Mouse (Mus musculus) embryonic facial prominence, embryonic 15.5 days (tissue): ENCODE data around the gene Lbx2. TPM values are rescaled to one million over a fixed set of nuclear protein-coding genes. Genes with fewer than 3 reads are reported as not detected.

Experiments
- ATAC-seq: fragments of 200-750 bp; cut with Nextera tagmentation; 2 replicates; pipeline ENCODE4 v1.8.0; 2017; ENCODE audit warnings: low read depth, moderate TSS enrichment; ENCODE audit not compliant: insufficient number of reproducible peaks, low FRiP score, low TSS enrichment
- H3K27ac ChIP-seq: fragments of 300-500 bp; sonication (generic); replicated peaks from 2 replicates; pipeline ENCODE4 v1.5.1; 2015; ENCODE audit warnings: mild to moderate bottlenecking, inconsistent platforms
- H3K27me3 ChIP-seq: fragments of 300-500 bp; sonication (generic); 2 replicates; pipeline ENCODE4 v1.6.1; 2015; ENCODE audit warnings: inconsistent platforms
- H3K36me3 ChIP-seq: fragments of 300-500 bp; sonication (generic); 2 replicates; pipeline ENCODE4 v1.6.1; 2015; ENCODE audit warnings: mild to moderate bottlenecking, inconsistent platforms
- H3K4me1 ChIP-seq: fragments of 300-500 bp; sonication (generic); 2 replicates; pipeline ENCODE4 v1.6.1; 2015; ENCODE audit warnings: inconsistent platforms
- H3K4me2 ChIP-seq: fragments of 300-500 bp; sonication (generic); replicated peaks from 2 replicates; pipeline ENCODE4 v1.6.1; 2015; ENCODE audit warnings: mild to moderate bottlenecking, inconsistent platforms
- H3K4me3 ChIP-seq: fragments of 300-500 bp; sonication (generic); replicated peaks from 2 replicates; pipeline ENCODE4 v1.5.1; 2015; ENCODE audit warnings: mild to moderate bottlenecking, inconsistent platforms
- H3K9ac ChIP-seq: fragments of 300-500 bp; sonication (generic); 2 replicates; pipeline ENCODE4 v1.6.1; 2015; ENCODE audit warnings: inconsistent platforms
- H3K9me3 ChIP-seq: fragments of 300-500 bp; sonication (generic); replicated peaks from 2 replicates; pipeline ENCODE4 v1.6.1; 2016; ENCODE audit warnings: inconsistent platforms
- WGBS: fragments of 180-500 bp; shearing (Covaris S2); methylation state at CpG from one replicate; pipeline ENCODE4 v1.1.7; 2015; 5-methylcytosine and 5-hydroxymethylcytosine counted together
- polyA plus RNA-seq: library from polyadenylated mRNA; unstranded; fragments of >200 nt; fragmentation: Nextera tagmentation; extraction: Ambion mirVana; gene quantifications from 2 replicates; pipeline ENCODE4 v1.2.1, GENCODE M21; 2015

The Lbx2 gene
- polyA plus RNA-seq: 0.59 and 0.99 TPM in 2 replicates

DNA sequence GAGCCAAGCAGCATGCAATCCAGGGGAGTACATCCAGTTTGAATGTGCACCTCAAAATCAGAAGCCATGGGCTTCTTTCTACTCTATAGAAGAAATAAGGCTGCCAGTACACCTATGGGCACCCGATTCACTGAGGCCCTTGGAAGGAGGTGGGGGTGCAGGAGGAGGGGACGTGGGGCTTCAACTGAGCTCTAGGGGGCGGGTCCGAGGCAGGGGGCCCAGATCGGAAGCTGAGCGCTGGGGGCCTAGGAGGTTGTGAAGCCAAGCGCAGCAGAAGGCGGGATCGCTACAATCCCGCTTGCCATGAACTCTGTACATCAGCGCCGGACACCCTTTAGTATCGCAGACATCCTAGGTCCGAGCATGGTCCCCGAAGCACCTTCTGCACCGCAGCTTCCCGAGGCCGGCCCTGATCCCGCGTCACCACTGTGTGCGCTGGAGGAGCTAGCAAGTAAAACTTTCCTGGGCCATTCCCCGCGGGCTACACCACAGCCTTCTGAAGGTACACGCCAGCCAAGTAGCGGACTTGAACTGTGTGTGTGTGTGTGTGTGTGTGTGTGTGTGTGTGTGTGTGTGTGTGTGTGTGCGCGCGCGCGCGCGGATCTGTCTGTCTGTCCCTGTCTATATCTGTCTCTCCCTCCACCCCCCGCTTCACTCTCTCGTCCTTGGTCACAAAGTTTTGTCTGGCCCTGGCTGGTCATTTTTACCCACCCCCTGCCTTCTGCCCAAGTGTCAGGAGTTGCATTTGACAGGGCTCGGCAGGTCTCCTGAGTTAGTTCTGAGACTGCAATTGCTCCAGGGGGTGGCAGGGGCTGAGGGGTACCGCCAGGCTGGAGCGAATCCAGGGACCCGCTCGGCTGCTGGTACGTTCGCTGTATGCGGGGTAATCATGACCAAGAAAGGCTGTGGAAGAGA is at the start of gene Lbx2:
TSS of gene Lbx2 (plus strand) at position 247 of the 915 bp plus-strand sequence.
- H3K9me3 ChIP-seq: no peaks in the 10 kb centered on the region
- 6% methylated on average over 41 of the region's 42 CpGs for WGBS
- H3K9ac ChIP-seq: no peak within 1 kb of the TSS
- no peak within 1 kb of the TSS for H3K27ac ChIP-seq
- peaks cover 9% of the 10 kb centered on the region for H3K36me3 ChIP-seq
- H3K27me3 ChIP-seq: peaks cover 81% of the 10 kb centered on the region
- peaks cover 19% of the 10 kb centered on the region for H3K4me1 ChIP-seq
- peak within 1 kb of the TSS; percentile 38 for H3K4me2 ChIP-seq
- peak within 1 kb of the TSS; percentile 28 for H3K4me3 ChIP-seq
- ATAC-seq: no peak

DNA sequence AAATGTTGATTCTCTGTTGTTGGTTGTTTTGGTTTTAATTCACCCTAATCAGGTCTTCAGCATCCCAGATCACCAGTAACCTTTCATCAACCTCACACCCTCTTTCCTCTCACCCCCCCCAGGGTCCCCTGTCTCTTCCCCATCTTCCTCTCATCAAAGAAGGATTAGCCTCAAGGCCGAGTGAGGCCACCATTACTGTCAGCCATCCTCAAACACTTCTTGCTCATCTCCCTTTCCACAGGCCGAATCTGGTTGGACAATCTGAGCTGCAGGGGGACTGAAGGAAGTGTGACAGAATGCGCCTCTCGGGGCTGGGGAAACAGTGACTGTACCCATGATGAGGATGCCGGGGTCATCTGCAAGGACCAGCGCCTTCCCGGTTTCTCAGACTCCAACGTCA is 49.0 kb upstream of the Lbx2 start:
- no peak overlapping the region for H3K27ac ChIP-seq
- no peaks in the 10 kb centered on the region for H3K9me3 ChIP-seq
- 77% methylated on average over 8 of the region's 8 CpGs for WGBS
- peaks cover 5% of the 10 kb centered on the region; the same call in 1 of the 2 replicates for H3K27me3 ChIP-seq
- no peaks in the 10 kb centered on the region for H3K36me3 ChIP-seq
- H3K4me1 ChIP-seq: peaks cover 38% of the 10 kb centered on the region
- H3K4me2 ChIP-seq: no peak overlapping the region
- no peak overlapping the region for H3K9ac ChIP-seq
- no peak for ATAC-seq
- H3K4me3 ChIP-seq: no peak overlapping the region

DNA sequence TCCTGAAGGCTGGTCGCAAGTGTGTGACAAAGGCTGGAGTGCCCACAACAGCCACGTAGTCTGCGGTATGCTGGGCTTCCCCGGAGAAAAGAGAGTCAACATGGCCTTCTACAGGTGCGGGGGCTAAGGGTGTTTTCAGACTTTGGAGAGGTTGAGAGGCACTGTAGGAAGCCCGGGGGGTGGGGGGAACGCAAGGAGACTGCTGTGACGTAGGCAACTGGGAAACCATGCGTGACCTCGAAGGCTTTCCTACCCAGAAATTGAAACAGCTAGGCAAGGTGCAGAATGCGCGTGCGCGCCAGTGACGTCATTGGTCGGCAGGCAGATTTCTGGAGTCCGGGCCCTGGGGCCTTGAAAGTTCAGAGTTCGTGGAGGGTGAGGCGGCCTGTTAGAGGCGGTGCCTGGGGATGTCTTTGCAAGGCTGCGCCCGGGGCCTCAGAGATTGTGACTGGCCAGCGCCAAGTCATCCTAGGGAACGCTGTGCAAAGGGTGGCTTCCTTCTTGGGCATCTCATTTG is 47.6 kb upstream of the Lbx2 start:
- no peak overlapping the region for H3K27ac ChIP-seq
- WGBS: 13% methylated on average over 24 of the region's 24 CpGs
- peak overlapping the region; percentile 31 for H3K4me3 ChIP-seq
- H3K27me3 ChIP-seq: 0 out of 2 replicates have a peak, but pooled peaks cover 2% of the 10 kb centered on the region
- ATAC-seq: no peak
- H3K36me3 ChIP-seq: no peaks in the 10 kb centered on the region
- H3K4me1 ChIP-seq: peaks cover 27% of the 10 kb centered on the region
- H3K4me2 ChIP-seq: peak overlapping the region; percentile 62
- H3K9me3 ChIP-seq: no peaks in the 10 kb centered on the region
- H3K9ac ChIP-seq: no peak overlapping the region

DNA sequence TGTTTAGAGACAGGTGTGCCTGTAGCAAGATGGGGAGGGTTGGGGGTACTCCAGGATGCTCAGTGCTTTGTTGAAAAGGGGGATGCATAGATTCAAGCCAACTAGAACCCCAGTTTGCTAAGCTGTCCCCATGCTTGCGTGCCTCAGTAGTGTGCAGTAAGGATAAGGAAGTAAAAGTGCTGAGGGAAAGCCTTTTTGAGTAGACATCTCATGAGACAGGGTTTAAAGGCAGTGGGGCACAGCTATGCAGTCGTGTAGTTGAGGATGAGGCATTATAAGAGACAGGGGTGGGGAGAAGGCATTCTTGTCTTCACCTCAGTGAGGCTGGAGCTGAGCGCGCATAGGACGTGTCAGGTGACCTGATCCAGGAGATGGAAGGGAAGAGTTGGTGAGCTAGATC is 45.6 kb upstream of the Lbx2 start:
- no peak for ATAC-seq
- 79% methylated on average over 5 of the region's 5 CpGs for WGBS
- H3K4me3 ChIP-seq: no peak overlapping the region
- peaks cover 8% of the 10 kb centered on the region for H3K4me1 ChIP-seq
- H3K27me3 ChIP-seq: 0 out of 2 replicates have a peak, but pooled peaks cover under 1% of the 10 kb centered on the region
- H3K27ac ChIP-seq: no peak overlapping the region
- no peak overlapping the region for H3K4me2 ChIP-seq
- no peaks in the 10 kb centered on the region for H3K9me3 ChIP-seq
- H3K9ac ChIP-seq: no peak overlapping the region
- no peaks in the 10 kb centered on the region for H3K36me3 ChIP-seq

DNA sequence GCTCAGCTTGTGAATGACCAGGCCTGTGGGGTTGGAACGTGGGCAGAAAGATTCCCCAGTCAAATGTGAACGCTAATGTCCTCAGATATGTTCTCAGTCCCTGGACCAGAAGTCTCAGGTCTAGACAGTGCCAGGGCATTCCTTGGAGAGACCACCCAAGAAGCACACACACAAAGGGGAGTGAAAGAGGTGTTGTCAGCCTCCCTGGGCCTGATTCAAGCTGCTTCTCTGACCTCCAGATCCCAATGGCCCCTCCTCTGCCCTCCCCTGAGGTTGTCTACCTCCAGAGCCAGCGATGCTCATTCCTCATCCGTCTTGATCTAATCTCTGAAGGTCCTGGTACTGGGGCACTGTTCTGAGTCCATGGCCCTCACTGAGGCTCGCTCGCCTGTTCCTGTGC is 42.6 kb upstream of the Lbx2 start:
- H3K4me2 ChIP-seq: no peak overlapping the region
- no peak overlapping the region for H3K27ac ChIP-seq
- ATAC-seq: no peak
- H3K9me3 ChIP-seq: no peaks in the 10 kb centered on the region
- H3K36me3 ChIP-seq: no peaks in the 10 kb centered on the region
- no peak overlapping the region for H3K9ac ChIP-seq
- H3K4me3 ChIP-seq: no peak overlapping the region
- 62% methylated on average over 6 of the region's 6 CpGs for WGBS
- peaks cover 4% of the 10 kb centered on the region for H3K4me1 ChIP-seq
- no peaks in the 10 kb centered on the region for H3K27me3 ChIP-seq

DNA sequence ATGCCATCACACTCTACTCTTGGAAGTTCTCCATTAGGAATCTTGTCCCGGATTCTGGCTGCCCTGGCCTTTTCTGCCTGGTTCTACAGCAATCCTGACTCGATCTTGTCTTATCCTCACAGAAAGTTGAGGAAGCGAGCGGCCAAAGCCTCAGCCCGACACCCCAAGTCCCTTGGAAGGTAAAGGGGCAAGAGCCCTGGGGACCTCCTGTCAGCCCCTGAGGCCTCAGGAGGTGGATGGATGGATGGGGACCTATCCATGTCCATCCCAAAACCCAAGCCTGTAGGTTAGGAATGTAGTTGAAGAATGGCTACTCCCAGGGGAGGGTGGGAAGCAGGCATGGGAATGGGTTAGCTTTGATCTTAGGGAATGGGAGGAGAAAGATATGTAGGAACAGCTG is 42.2 kb upstream of the Lbx2 start:
- 89% methylated on average over 5 of the region's 5 CpGs for WGBS
- no peak overlapping the region for H3K4me2 ChIP-seq
- H3K9me3 ChIP-seq: no peaks in the 10 kb centered on the region
- no peaks in the 10 kb centered on the region for H3K36me3 ChIP-seq
- no peak for ATAC-seq
- no peak overlapping the region for H3K27ac ChIP-seq
- no peaks in the 10 kb centered on the region for H3K4me1 ChIP-seq
- H3K9ac ChIP-seq: no peak overlapping the region
- no peaks in the 10 kb centered on the region for H3K27me3 ChIP-seq
- H3K4me3 ChIP-seq: no peak overlapping the region

DNA sequence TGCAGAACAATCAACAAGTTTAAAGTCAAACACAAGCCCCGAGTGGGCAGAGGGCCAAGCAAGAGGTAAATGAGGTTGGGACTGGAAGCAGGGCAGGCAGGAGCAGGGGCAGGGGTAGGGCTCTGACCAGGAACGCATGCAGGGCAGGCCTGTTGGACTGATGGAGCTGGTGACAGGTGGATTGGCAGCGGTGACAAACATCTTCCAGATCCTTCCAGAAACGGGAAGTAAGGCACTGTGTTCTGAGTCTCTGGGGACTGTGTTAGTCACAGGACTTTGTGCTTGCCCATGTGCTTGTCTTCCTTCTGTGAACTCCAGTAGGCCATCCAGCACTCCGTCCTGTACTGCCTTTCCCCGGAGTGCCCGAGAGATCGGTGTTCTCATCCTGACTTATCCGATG is 41.4 kb upstream of the Lbx2 start:
- H3K27me3 ChIP-seq: no peaks in the 10 kb centered on the region
- H3K9ac ChIP-seq: no peak overlapping the region
- no peaks in the 10 kb centered on the region for H3K4me1 ChIP-seq
- 69% methylated on average over 9 of the region's 9 CpGs for WGBS
- H3K36me3 ChIP-seq: no peaks in the 10 kb centered on the region
- H3K4me2 ChIP-seq: no peak overlapping the region
- no peaks in the 10 kb centered on the region for H3K9me3 ChIP-seq
- no peak overlapping the region for H3K27ac ChIP-seq
- ATAC-seq: no peak
- no peak overlapping the region for H3K4me3 ChIP-seq

DNA sequence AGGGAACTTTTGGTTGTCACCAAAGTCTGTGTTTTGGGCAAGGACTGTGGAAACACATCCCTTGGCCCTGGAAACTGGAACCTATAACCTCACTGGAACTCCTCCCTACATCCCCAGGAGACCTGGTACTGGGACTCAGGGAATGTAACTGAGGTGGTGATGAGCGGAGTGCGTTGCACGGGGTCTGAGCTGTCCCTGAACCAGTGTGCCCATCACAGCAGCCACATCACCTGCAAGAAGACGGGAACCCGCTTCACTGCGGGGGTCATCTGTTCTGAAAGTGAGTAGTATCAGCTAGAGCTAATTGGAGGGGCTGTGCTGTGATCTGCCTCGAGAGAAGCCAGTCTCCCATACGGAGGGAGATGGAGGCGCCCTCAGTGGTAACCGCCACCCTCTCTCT is 36.8 kb upstream of the Lbx2 start:
- Histone ChIP-seq H3K4me1 (peaks cover 13% of the 10 kb centered on the region), H3K36me3 (peaks cover 15% of the 10 kb centered on the region), H3K9me3 (no peaks in the 10 kb centered on the region), H3K27me3 (no peaks in the 10 kb centered on the region), H3K4me3 (no peak overlapping the region), H3K4me2 (no peak overlapping the region), H3K27ac (no peak overlapping the region), H3K9ac (no peak overlapping the region)
- 76% methylated on average over 10 of the region's 10 CpGs for WGBS
- no peak for ATAC-seq

DNA sequence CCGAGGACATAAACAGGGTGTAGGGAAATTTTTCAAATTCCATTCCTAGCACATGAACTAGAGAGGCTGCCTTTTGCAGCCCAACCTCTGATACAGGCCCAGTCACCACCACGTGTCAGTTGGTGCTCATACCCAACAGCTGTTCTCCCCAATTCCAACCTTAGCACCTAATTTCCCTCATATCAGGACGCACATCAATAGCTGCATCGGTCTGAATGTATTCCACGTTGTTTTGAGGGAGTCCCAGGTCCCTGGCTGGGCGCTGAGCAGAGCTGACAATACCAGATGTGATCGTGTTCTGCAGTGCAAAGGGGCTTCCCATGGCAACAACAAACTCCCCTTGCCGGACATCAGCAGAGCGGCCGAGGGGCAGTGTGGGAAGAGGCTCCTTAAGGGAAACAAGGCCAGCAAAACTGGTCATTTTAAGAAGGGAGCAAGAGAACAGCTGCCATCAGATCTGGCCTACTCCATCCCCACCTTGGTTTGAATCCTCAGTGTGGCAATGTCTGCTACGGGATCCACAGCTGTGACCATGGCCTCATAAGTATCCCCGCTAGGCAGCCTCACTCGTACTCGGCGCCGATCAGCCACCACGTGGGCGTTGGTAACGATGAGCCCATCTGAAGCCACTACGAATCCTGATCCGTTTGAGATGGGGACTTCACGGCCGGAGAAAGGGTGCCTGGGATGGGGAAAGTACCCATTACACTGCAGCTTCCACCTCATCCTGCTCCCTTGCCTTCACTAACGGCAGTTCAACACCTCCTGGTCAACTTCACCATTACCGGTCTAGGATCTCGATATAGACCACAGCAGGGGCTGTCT is 32.8 kb upstream of the Lbx2 start:
- WGBS: under 1% methylated on average over 26 of the region's 26 CpGs
- Histone ChIP-seq H3K4me1 (peaks cover 27% of the 10 kb centered on the region), H3K36me3 (peaks cover 33% of the 10 kb centered on the region), H3K4me3 (peak overlapping the region; percentile 97), H3K9ac (peak overlapping the region; percentile 95), H3K27ac (peak overlapping the region; percentile 90), H3K9me3 (no peaks in the 10 kb centered on the region), H3K4me2 (peak overlapping the region; percentile 89), H3K27me3 (no peaks in the 10 kb centered on the region)
- ATAC-seq: no peak

DNA sequence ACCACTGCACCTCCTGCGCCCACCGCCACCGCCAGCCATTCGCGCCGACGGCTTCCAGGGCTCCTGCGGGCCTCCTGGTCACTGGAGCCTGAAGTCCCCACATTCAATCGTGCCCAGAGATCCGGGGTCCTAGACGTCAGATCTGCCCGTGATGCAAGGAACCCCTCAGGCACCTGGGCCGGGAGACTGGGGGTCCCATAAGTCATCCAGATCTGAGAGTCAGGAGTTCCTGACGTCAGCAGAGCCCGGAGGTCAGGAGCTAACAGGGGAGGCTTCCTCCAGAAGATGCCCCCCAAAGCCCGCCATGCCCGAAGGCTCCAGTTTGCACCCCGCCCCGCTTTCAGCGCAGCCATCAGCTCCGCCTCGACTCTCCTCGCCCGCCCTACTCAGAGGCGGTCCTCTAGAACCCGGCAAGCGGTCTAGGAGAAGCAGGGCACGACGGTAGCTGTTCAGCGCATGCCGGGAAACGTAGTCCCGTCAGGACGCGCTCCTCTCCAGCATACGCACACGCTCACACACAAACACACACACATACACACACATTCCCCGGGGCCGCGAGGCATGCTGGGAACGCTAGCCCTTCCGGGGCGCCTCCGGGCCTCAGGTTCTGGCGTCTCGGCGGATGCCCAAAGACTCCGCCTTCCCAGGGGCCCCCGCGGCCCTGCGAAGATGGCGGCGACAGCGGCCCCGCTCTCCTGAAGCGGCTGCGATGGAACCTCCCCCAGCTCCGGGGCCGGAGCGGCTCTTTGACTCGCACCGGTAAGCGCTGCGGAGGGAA is 31.9 kb upstream of the Lbx2 start, which contains the start of gene Aup1:
TSS of gene Aup1 (plus strand) at position 448 of the 778 bp plus-strand sequence.
- peak within 1 kb of the TSS; percentile 89 for H3K4me2 ChIP-seq
- H3K27me3 ChIP-seq: no peaks in the 10 kb centered on the region
- H3K4me3 ChIP-seq: peak within 1 kb of the TSS; percentile 97
- peaks cover 27% of the 10 kb centered on the region for H3K4me1 ChIP-seq
- H3K27ac ChIP-seq: peak within 1 kb of the TSS; percentile 90
- no peaks in the 10 kb centered on the region for H3K9me3 ChIP-seq
- peaks cover 33% of the 10 kb centered on the region for H3K36me3 ChIP-seq
- peak within 1 kb of the TSS; percentile 95 for H3K9ac ChIP-seq
- under 1% methylated on average over 64 of the region's 64 CpGs for WGBS
- peak; percentile 96 for ATAC-seq
